Mouse (Mus musculus) frontal cortex, postnatal 36 days (tissue): ENCODE measurements around the gene Cryl1.

Experiments
- DNase-seq, 2 experiments: peaks; one replicate each; pipeline ENCODE4 v3.0.0; 2022; ENCODE audit warnings: low spot score in 2 of 2

The Cryl1 gene

GRCm38 (mm10) chr14:57372348-57373102 is 25.8 kb downstream of the Cryl1 start:
- DNase-seq, result peak; percentile 67 to 79

- no peak for DNase-seq
Observed at GRCm38 (mm10) chr14:57367327-57367726, 31.0 kb downstream of the Cryl1 start.

- DNase-seq, result no peak
Observed at GRCm38 (mm10) chr14:57366724-57367123, 31.6 kb downstream of the Cryl1 start.

GRCm38 (mm10) chr14:57365341-57365740 is 33.0 kb downstream of the Cryl1 start:
- DNase-seq, result no peak

- no peak for DNase-seq
Observed at GRCm38 (mm10) chr14:57363833-57364232, 34.5 kb downstream of the Cryl1 start.

- DNase-seq, result peak; percentile 73 to 80
Observed at GRCm38 (mm10) chr14:57362726-57363660, 35.3 kb downstream of the Cryl1 start.

GRCm38 (mm10) chr14:57357030-57357429 is 41.3 kb downstream of the Cryl1 start:
- no peak for DNase-seq

- no peak for DNase-seq
Observed at GRCm38 (mm10) chr14:57351521-57352235, 46.7 kb downstream of the Cryl1 start.

GRCm38 (mm10) chr14:57349955-57350354 is 48.4 kb downstream of the Cryl1 start:
- no peak for DNase-seq

GRCm38 (mm10) chr14:57348155-57348554 is 50.2 kb downstream of the Cryl1 start:
- no peak for DNase-seq

GRCm38 (mm10) chr14:57346135-57346534 is 52.2 kb downstream of the Cryl1 start:
- DNase-seq, result no peak

- DNase-seq, result no peak
Observed at GRCm38 (mm10) chr14:57344781-57345492, 53.4 kb downstream of the Cryl1 start.

GRCm38 (mm10) chr14:57343057-57343750 is 55.1 kb downstream of the Cryl1 start:
- DNase-seq, result no peak

GRCm38 (mm10) chr14:57342316-57343055 is 55.8 kb downstream of the Cryl1 start:
- DNase-seq, result no peak

- no peak for DNase-seq
Observed at GRCm38 (mm10) chr14:57338666-57339065, 59.7 kb downstream of the Cryl1 start.

- DNase-seq, result no peak
Observed at GRCm38 (mm10) chr14:57334833-57335232, 63.5 kb downstream of the Cryl1 start.

- DNase-seq, result no peak
Observed at GRCm38 (mm10) chr14:57332503-57332902, 65.8 kb downstream of the Cryl1 start.

- DNase-seq, result no peak
Observed at GRCm38 (mm10) chr14:57331097-57331496, 67.2 kb downstream of the Cryl1 start.

GRCm38 (mm10) chr14:57329600-57329999 is 68.7 kb downstream of the Cryl1 start:
- DNase-seq, result no peak

GRCm38 (mm10) chr14:57326771-57327170 is 71.6 kb downstream of the Cryl1 start:
- no peak for DNase-seq
